In the genomic region with DNA sequence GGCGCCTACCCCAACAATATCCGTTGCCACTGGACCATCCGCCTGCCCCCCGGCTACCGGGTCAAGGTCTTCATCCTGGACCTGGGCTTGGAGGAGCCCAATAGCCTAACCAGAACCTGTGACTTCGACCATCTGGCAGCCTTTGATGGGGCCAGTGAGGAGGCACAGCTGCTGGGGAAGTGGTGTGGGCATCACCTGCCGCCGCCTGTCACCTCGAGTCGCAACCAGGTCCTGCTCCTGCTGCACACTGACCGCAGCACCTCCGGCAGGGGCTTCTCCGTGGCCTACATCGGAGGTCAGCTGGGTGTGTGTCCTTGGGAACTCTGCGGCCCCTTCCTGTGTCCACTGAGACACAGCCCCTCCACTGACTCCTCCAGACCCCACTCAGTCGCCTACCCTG, we compare ENCODE assay signal across 28 mouse cellular contexts. TPM values are rescaled to one million over a fixed set of nuclear protein-coding genes. Genes with fewer than 3 reads are reported as not detected.
DNase-seq lines count a peak whose midpoint lies in the region; ATAC-seq and TF ChIP-seq lines count a peak whose summit lies in the region.
"Had no signal": no experiment of that assay in that cellular context is flagged by ENCODE, and none has a peak within 500 bp of the region (broad histone marks: within the 10 kb centered on the region; RNA-seq: fewer than 3 reads in every experiment).

No protein-coding gene starts in this region.

- no peaks in the 10 kb centered on the region for H3K27me3 ChIP-seq in midbrain, embryonic 10.5 days (ENCODE audit: low read depth, poor library complexity, severe bottlenecking)
- H3K27me3 ChIP-seq in midbrain, embryonic 13.5 days, result no peaks in the 10 kb centered on the region
- peaks cover 7% of the 10 kb centered on the region for H3K27me3 ChIP-seq in C2C12 (ENCODE audit: control insufficient read depth, insufficient read depth, insufficient read length)
- no peaks in the 10 kb centered on the region for H3K27me3 ChIP-seq in embryonic facial prominence, embryonic 10.5 days (replicated peaks; ENCODE audit: low read depth, poor library complexity, severe bottlenecking)
- H3K27me3 ChIP-seq: heart, embryonic 13.5 days; hindbrain, embryonic 12.5 days; hindbrain, embryonic 15.5 days; intestine, embryonic 15.5 days had no signal

- H3K4me1 ChIP-seq in midbrain, embryonic 10.5 days, result peaks cover 44% of the 10 kb centered on the region
- H3K4me1 ChIP-seq in midbrain, embryonic 13.5 days (replicated peaks), result peaks cover 17% of the 10 kb centered on the region
- peaks cover 44% of the 10 kb centered on the region for H3K4me1 ChIP-seq in embryonic facial prominence, embryonic 10.5 days

- H3K27ac ChIP-seq in midbrain, embryonic 10.5 days (replicated peaks), result peak overlapping the region; percentile 70
- H3K27ac ChIP-seq in midbrain, embryonic 13.5 days, result no peak overlapping the region
- peak overlapping the region; percentile 42; the same call in 1 of the 2 replicates for H3K27ac ChIP-seq in embryonic facial prominence, embryonic 10.5 days (replicated peaks)
- H3K27ac ChIP-seq: heart, adult 2 months; heart, embryonic 10.5 days; heart, embryonic 13.5 days; hindbrain, embryonic 15.5 days; intestine, embryonic 15.5 days had no signal

- H3ac ChIP-seq in C2C12 (ENCODE audit: control insufficient read depth, insufficient read length, low read depth), result no peak overlapping the region

- ATAC-seq in midbrain, embryonic 13.5 days, result no peak
- ATAC-seq: activated CD4-positive, CD25-positive, alpha-beta regulatory T cell, adult 4 months; forebrain, embryonic 14.5 days; intestine, embryonic 15.5 days had no signal

- TF ChIP-seq CTCF in C2C12 (IDR thresholded peaks at IDR 0.05; ENCODE audit: control insufficient read depth, insufficient read depth, insufficient read length), result no peak

- no peaks in the 10 kb centered on the region for H3K9me3 ChIP-seq in midbrain, embryonic 10.5 days (replicated peaks)
- H3K9me3 ChIP-seq in midbrain, embryonic 13.5 days, result no peaks in the 10 kb centered on the region
- H3K9me3 ChIP-seq in embryonic facial prominence, embryonic 10.5 days, result no peaks in the 10 kb centered on the region
- H3K9me3 ChIP-seq: heart, embryonic 10.5 days; heart, embryonic 13.5 days; hindbrain, embryonic 12.5 days; hindbrain, embryonic 15.5 days; intestine, embryonic 15.5 days had no signal

- H3K79me2 ChIP-seq in C2C12 (ENCODE audit: control insufficient read depth, insufficient read depth), result no peaks in the 10 kb centered on the region

- H3K4me2 ChIP-seq in midbrain, embryonic 13.5 days (replicated peaks), result no peak overlapping the region
- H3K4me2 ChIP-seq: heart, embryonic 13.5 days; hindbrain, embryonic 12.5 days; hindbrain, embryonic 15.5 days; intestine, embryonic 15.5 days had no signal

- H3K9ac ChIP-seq in midbrain, embryonic 13.5 days (replicated peaks), result no peak overlapping the region
- H3K9ac ChIP-seq: heart, embryonic 13.5 days; hindbrain, embryonic 12.5 days; hindbrain, embryonic 15.5 days; intestine, embryonic 15.5 days had no signal

- DNase-seq in midbrain, embryonic 10.5 days (ENCODE audit: low spot score), result no peak
- DNase-seq in embryonic facial prominence, embryonic 10.5 days (ENCODE audit: low spot score), result no peak
- DNase-seq in cerebellum, adult 9-10 months, result no peak
- DNase-seq in gastrocnemius, postnatal 25 days, result no peak
- DNase-seq: adrenal gland, adult 8-10 months; adrenal gland, postnatal 25 days; cerebellum, adult 11-12 months; cerebellum, adult 8-10 months; cerebellum, postnatal 25 days; embryo, embryonic 11 days; gastrocnemius, postnatal 36 days; heart, adult 2 months; heart, postnatal 14 days; heart, postnatal 4 days had no signal

- WGBS in midbrain, embryonic 10.5 days, result 96% methylated on average over 16 of the region's 16 CpGs
- WGBS in midbrain, embryonic 13.5 days, result 93% methylated on average over 16 of the region's 16 CpGs
- 89% methylated on average over 16 of the region's 16 CpGs for WGBS in embryonic facial prominence, embryonic 10.5 days

- no peak overlapping the region for H3K4me3 ChIP-seq in midbrain, embryonic 10.5 days
- H3K4me3 ChIP-seq in midbrain, embryonic 13.5 days (replicated peaks), result no peak overlapping the region
- no peak overlapping the region for H3K4me3 ChIP-seq in C2C12 (ENCODE audit: insufficient read depth, poor library complexity, severe bottlenecking)
- H3K4me3 ChIP-seq in embryonic facial prominence, embryonic 10.5 days, result no peak overlapping the region
- H3K4me3 ChIP-seq: heart, adult 2 months; heart, embryonic 10.5 days; heart, embryonic 13.5 days; hindbrain, embryonic 12.5 days; hindbrain, embryonic 15.5 days; intestine, embryonic 15.5 days had no signal

- no peaks in the 10 kb centered on the region for H3K36me3 ChIP-seq in midbrain, embryonic 10.5 days
- H3K36me3 ChIP-seq in midbrain, embryonic 13.5 days, result no peaks in the 10 kb centered on the region
- H3K36me3 ChIP-seq in C2C12 (ENCODE audit: control insufficient read depth, insufficient read depth), result no peaks in the 10 kb centered on the region
- no peaks in the 10 kb centered on the region for H3K36me3 ChIP-seq in embryonic facial prominence, embryonic 10.5 days (replicated peaks)
- H3K36me3 ChIP-seq: heart, embryonic 10.5 days; heart, embryonic 13.5 days; hindbrain, embryonic 12.5 days; hindbrain, embryonic 15.5 days; intestine, embryonic 15.5 days had no signal

- no peaks in the 10 kb centered on the region for H3K79me3 ChIP-seq in C2C12 (ENCODE audit: low read depth)

TF ChIP-seq in C2C12, 6 proteins besides CTCF, POLR2A, EP300 and RAD21:
- no peak for TF ChIP-seq CEBPB (IDR thresholded peaks at IDR 0.05; ENCODE audit: low read depth)
- TF ChIP-seq USF1 (IDR thresholded peaks at IDR 0.05; ENCODE audit: low read depth), result no peak
- peak; percentile 87 for TF ChIP-seq MYOD1 (IDR thresholded peaks at IDR 0.05; ENCODE audit: control insufficient read depth, insufficient read length, low read depth)
- TF ChIP-seq MAX (IDR thresholded peaks at IDR 0.05), result no peak
- TF ChIP-seq FOSL1 (IDR thresholded peaks at IDR 0.05; ENCODE audit: insufficient read depth, low read length, poor library complexity, severe bottlenecking), result no peak
- no peak for TF ChIP-seq MYOG (IDR thresholded peaks at IDR 0.05; ENCODE audit: control insufficient read depth, extremely low read depth, insufficient read length)

RNA-seq across cellular contexts. Expression of gene Cdcp2, which starts 10.1 kb away (rescaled TPM):
- 0.11 and 0.22 TPM in 2 replicates for polyA plus RNA-seq in midbrain, embryonic 10.5 days (2016; fragmentation: Nextera tagmentation; extraction: Ambion mirVana)
- not detected in 2 replicates for polyA plus RNA-seq in midbrain, embryonic 13.5 days (2015; fragmentation: Nextera tagmentation; extraction: Ambion mirVana)
- polyA plus RNA-seq in C2C12 (2012; fragmentation: generic; extraction: Trizol), result not detected
- polyA plus RNA-seq in embryonic facial prominence, embryonic 10.5 days (2016; fragmentation: Nextera tagmentation; extraction: Ambion mirVana), result 0.21 and 0.22 TPM in 2 replicates
- not detected for total RNA-seq in gastrocnemius, postnatal 25 days (2021)
- total RNA-seq: adrenal gland, postnatal 25 days; gastrocnemius, adult 8-10 months; gastrocnemius, postnatal 36 days; granulocyte monocyte progenitor cell, adult 5-6 weeks; heart, adult 2 months; heart, postnatal 14 days; heart, postnatal 4 days had no signal
- polyA plus RNA-seq: activated CD4-positive, CD25-positive, alpha-beta regulatory T cell, adult 4 months; cortical plate, adult 2 months; embryonic facial prominence, embryonic 11.5 days; forebrain, embryonic 14.5 days; heart, adult 2 months; heart, embryonic 10.5 days; heart, embryonic 13.5 days; heart, embryonic 16.5 days; intestine, embryonic 15.5 days had no signal

RNA-seq across cellular contexts. Expression of gene Cyb5rl, which starts 40.0 kb away (rescaled TPM):
- polyA plus RNA-seq in midbrain, embryonic 10.5 days (2016; fragmentation: Nextera tagmentation; extraction: Ambion mirVana), result 7.6 and 9.9 TPM in 2 replicates
- 3.5 and 4.2 TPM in 2 replicates for polyA plus RNA-seq in midbrain, embryonic 13.5 days (2015; fragmentation: Nextera tagmentation; extraction: Ambion mirVana)
- polyA plus RNA-seq in C2C12 (2012; fragmentation: generic; extraction: Trizol), result 9.5 TPM
- 8.1 and 10.4 TPM in 2 replicates for polyA plus RNA-seq in embryonic facial prominence, embryonic 10.5 days (2016; fragmentation: Nextera tagmentation; extraction: Ambion mirVana)
- total RNA-seq in gastrocnemius, postnatal 25 days (2021), result 10 to 100 TPM; 16.8 to 18.0 TPM

RNA-seq across cellular contexts. Expression of gene Mrpl37, which starts 40.1 kb away (rescaled TPM):
- polyA plus RNA-seq in midbrain, embryonic 10.5 days (2016; fragmentation: Nextera tagmentation; extraction: Ambion mirVana), result 122 and 123 TPM in 2 replicates
- polyA plus RNA-seq in midbrain, embryonic 13.5 days (2015; fragmentation: Nextera tagmentation; extraction: Ambion mirVana), result 72.8 and 84.9 TPM in 2 replicates
- polyA plus RNA-seq in C2C12 (2012; fragmentation: generic; extraction: Trizol), result 75.5 TPM
- polyA plus RNA-seq in embryonic facial prominence, embryonic 10.5 days (2016; fragmentation: Nextera tagmentation; extraction: Ambion mirVana), result 129 and 136 TPM in 2 replicates
- 10 to 100 TPM; 82.0 to 95.5 TPM for total RNA-seq in gastrocnemius, postnatal 25 days (2021)
